ENCODE assay signal across 8 mouse cellular contexts in the genomic region with DNA sequence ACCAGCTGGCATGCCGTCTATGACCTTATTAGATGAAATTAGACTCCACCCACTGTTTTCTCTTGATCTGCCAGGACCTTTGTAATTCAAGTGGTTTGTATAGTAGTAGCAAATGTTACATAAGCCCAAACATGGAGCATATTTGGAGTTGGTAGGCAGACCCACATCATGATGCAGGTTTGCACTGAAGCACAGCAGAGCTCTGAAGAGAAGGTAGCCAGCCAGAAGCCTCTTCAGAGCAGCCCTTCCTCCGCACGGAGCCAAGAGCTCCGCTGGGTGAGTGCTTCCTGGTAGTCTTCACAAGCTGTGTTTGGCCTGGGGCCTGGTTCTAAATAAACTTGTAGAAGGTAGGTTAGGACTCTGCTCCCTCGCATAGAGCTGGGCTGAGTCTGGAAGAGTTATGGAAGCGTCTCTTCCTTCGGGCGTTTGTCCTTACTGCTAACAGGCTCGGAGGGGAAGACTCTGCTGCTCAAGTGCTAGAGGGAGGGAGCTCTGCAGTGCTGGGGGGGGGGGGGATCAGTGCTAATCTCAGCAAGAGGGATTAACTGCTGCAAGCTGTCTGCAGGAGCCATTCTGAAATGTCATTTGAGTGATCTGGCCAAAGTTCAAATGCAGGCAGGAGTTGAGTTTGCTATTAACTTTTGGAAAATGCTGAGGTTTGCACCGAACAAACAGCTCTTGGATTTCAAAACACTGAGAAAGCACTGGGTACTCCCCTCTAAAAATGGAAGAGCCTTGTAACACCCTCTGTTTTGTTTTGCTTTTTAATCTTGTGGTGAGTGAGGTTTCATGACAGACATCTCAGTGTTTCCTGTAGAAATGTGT. TPM values are rescaled to one million over a fixed set of nuclear protein-coding genes. Genes with fewer than 3 reads are reported as not detected.
A peak's percentile ranks its signal among the peaks of the same experiment; 100 is the strongest.
DNase-seq lines count a peak whose midpoint lies in the region; ATAC-seq and TF ChIP-seq lines count a peak whose summit lies in the region.

No protein-coding gene starts in this region.

- TF ChIP-seq CTCF in cortical plate, adult 2 months (IDR thresholded peaks at IDR 0.05; ENCODE audit: extremely low read depth, insufficient read depth, low read length), result no peak

- H3K9me3 ChIP-seq in intestine, embryonic 16.5 days (ENCODE audit: control insufficient read depth, low read length), result no peaks in the 10 kb centered on the region
- no peaks in the 10 kb centered on the region for H3K9me3 ChIP-seq in liver, embryonic 16.5 days (replicated peaks; ENCODE audit: control insufficient read depth, low read length)
- H3K9me3 ChIP-seq in neural tube, embryonic 13.5 days, result no peaks in the 10 kb centered on the region

- H3K4me1 ChIP-seq in cortical plate, adult 2 months (ENCODE audit: control insufficient read depth, insufficient read depth, low read length), result peaks cover 1% of the 10 kb centered on the region; the same call in 1 of the 2 replicates
- peaks cover 33% of the 10 kb centered on the region for H3K4me1 ChIP-seq in intestine, embryonic 16.5 days (ENCODE audit: control insufficient read depth, insufficient read depth, low read length)
- H3K4me1 ChIP-seq in liver, embryonic 16.5 days (ENCODE audit: control insufficient read depth, low read depth, low read length), result peaks cover 14% of the 10 kb centered on the region
- peaks cover 50% of the 10 kb centered on the region for H3K4me1 ChIP-seq in neural tube, embryonic 13.5 days (replicated peaks)

- ATAC-seq in granulocyte monocyte progenitor cell, adult 5-6 weeks (replicated peaks; ENCODE audit: poor library complexity, severe bottlenecking), result peak; percentile 45
- peak; percentile 86 for ATAC-seq in intestine, embryonic 16.5 days
- peak; percentile 61 for ATAC-seq in liver, embryonic 16.5 days (ENCODE audit: low read depth)
- ATAC-seq in neural tube, embryonic 13.5 days (ENCODE audit: low read depth), result no peak

- H3K36me3 ChIP-seq in intestine, embryonic 16.5 days (ENCODE audit: control insufficient read depth, insufficient read depth, low read length), result no peaks in the 10 kb centered on the region
- H3K36me3 ChIP-seq in liver, embryonic 16.5 days (ENCODE audit: control insufficient read depth, insufficient read depth), result no peaks in the 10 kb centered on the region
- H3K36me3 ChIP-seq in neural tube, embryonic 13.5 days, result no peaks in the 10 kb centered on the region

- H3K9ac ChIP-seq in intestine, embryonic 16.5 days (ENCODE audit: low read depth, low read length), result peak overlapping the region; percentile 57
- H3K9ac ChIP-seq in liver, embryonic 16.5 days (ENCODE audit: low read depth, low read length), result peak overlapping the region; percentile 27; the same call in 1 of the 2 replicates
- no peak overlapping the region for H3K9ac ChIP-seq in neural tube, embryonic 13.5 days

- H3K4me2 ChIP-seq in intestine, embryonic 16.5 days (ENCODE audit: low read depth, low read length), result peak overlapping the region; percentile 46
- H3K4me2 ChIP-seq in liver, embryonic 16.5 days (ENCODE audit: low read depth, low read length), result peak overlapping the region; percentile 55
- peak overlapping the region; percentile 31 for H3K4me2 ChIP-seq in neural tube, embryonic 13.5 days

- H3K27me3 ChIP-seq in intestine, embryonic 16.5 days (replicated peaks; ENCODE audit: control insufficient read depth, insufficient read depth, low read length), result no peaks in the 10 kb centered on the region
- H3K27me3 ChIP-seq in liver, embryonic 16.5 days (ENCODE audit: control insufficient read depth, insufficient read depth, low read depth, low read length), result no peaks in the 10 kb centered on the region
- H3K27me3 ChIP-seq in neural tube, embryonic 13.5 days, result no peaks in the 10 kb centered on the region

- no peak for TF ChIP-seq POLR2A in cortical plate, adult 2 months (IDR thresholded peaks at IDR 0.05; ENCODE audit: extremely low read depth, insufficient read depth, low read length)

- H3K4me3 ChIP-seq in cortical plate, adult 2 months (ENCODE audit: insufficient read depth, low read length), result no peak overlapping the region
- peak overlapping the region; percentile 32 for H3K4me3 ChIP-seq in intestine, embryonic 16.5 days (ENCODE audit: low read length)
- peak overlapping the region; percentile 23 for H3K4me3 ChIP-seq in liver, embryonic 16.5 days (ENCODE audit: low read depth, low read length)
- H3K4me3 ChIP-seq in neural tube, embryonic 13.5 days, result no peak overlapping the region

- DNase-seq in urinary bladder, postnatal 14 days (ENCODE audit: low spot score), result peak; percentile 40
- no peak for DNase-seq in urinary bladder, postnatal 25 days (ENCODE audit: low spot score)
- peak; percentile 67 for DNase-seq in thymus, postnatal 4 days

- WGBS in intestine, embryonic 16.5 days, result 10% methylated on average over 10 of the region's 10 CpGs
- WGBS in liver, embryonic 16.5 days (ENCODE audit: insufficient replicate concordance), result 10% methylated on average over 10 of the region's 10 CpGs
- WGBS in neural tube, embryonic 13.5 days, result 22% methylated on average over 10 of the region's 10 CpGs

- H3K27ac ChIP-seq in cortical plate, adult 2 months (ENCODE audit: insufficient read depth, low read length), result peak overlapping the region; percentile 60
- H3K27ac ChIP-seq in intestine, embryonic 16.5 days (ENCODE audit: low read length), result peak overlapping the region; percentile 95
- H3K27ac ChIP-seq in liver, embryonic 16.5 days (ENCODE audit: low read length), result peak overlapping the region; percentile 84
- H3K27ac ChIP-seq in neural tube, embryonic 13.5 days (replicated peaks), result peak overlapping the region; percentile 35

RNA-seq across cellular contexts. Expression of gene Psmd6, which starts 52.9 kb away (rescaled TPM):
- polyA plus RNA-seq in cortical plate, adult 2 months (2012; rRNA removed), result 86.8 and 93.1 TPM in 2 replicates
- total RNA-seq in granulocyte monocyte progenitor cell, adult 5-6 weeks (2014; fragmentation: Nextera tagmentation), result 108 and 137 TPM in 2 replicates
- 265 and 275 TPM in 2 replicates for total RNA-seq in granulocyte monocyte progenitor cell, adult 5-6 weeks (2017)
- 189 and 203 TPM in 2 replicates for polyA plus RNA-seq in intestine, embryonic 16.5 days (2015; fragmentation: Nextera tagmentation; extraction: Ambion mirVana)
- 101 and 108 TPM in 2 replicates for polyA plus RNA-seq in liver, embryonic 16.5 days (2015; fragmentation: Nextera tagmentation; extraction: Ambion mirVana)
- 288 and 313 TPM in 2 replicates for polyA plus RNA-seq in neural tube, embryonic 13.5 days (2015; fragmentation: Nextera tagmentation; extraction: Ambion mirVana)

Comparison
In these comparisons a context has a peak if more than half of its experiments do, and no peak if none do; other contexts are left out.
1. H3K27ac ChIP-seq: peak in every context shown above with its lines; median percentile 95 in intestine, embryonic 16.5 days; 84 in liver, embryonic 16.5 days; 60 in cortical plate, adult 2 months; 35 in neural tube, embryonic 13.5 days.
2. H3K4me3 ChIP-seq: peak in intestine, embryonic 16.5 days (single experiment) and liver, embryonic 16.5 days (single experiment); none in cortical plate, adult 2 months (single experiment) and neural tube, embryonic 13.5 days (single experiment).
3. Peak in every context shown above with its lines, with median percentiles within 50 percentile points of each other: H3K4me2 ChIP-seq.